Mouse (Mus musculus): ENCODE measurements at regions not wholly inside any gene's neighbourhood (a gene's known extent, or its start where the extent isn't known, plus 50 kb on each side); places are given as distances from the start of the nearest gene placed in this dataset.

- TF ChIP-seq MYC (IDR thresholded peaks at IDR 0.05; ENCODE audit: low read depth, low read length): no peak
- TF ChIP-seq POLR2AphosphoS2 (IDR thresholded peaks at IDR 0.05; ENCODE audit: low read length): no peak
- no peak for TF ChIP-seq TCF12 (IDR thresholded peaks at IDR 0.05; ENCODE audit: low read depth, low read length)
- no peak for TF ChIP-seq TAL1 (IDR thresholded peaks at IDR 0.05; ENCODE audit: low read length)
- TF ChIP-seq ZKSCAN1 (IDR thresholded peaks at IDR 0.05; ENCODE audit: low read depth, low read length): no peak
- TF ChIP-seq MYB (IDR thresholded peaks at IDR 0.05; ENCODE audit: low read depth, low read length): no peak
- Histone ChIP-seq H3K4me3 (ENCODE audit: control insufficient read depth in 1 of 2, insufficient read depth in 1 of 2, low read depth in 2 of 2, low read length in 2 of 2) (no peak overlapping the region), H3K79me2 (ENCODE audit: control insufficient read depth, insufficient read depth, low read length, poor library complexity) (no peaks in the 10 kb centered on the region), H3K27me3 (ENCODE audit: control insufficient read depth in 1 of 2, insufficient read depth in 2 of 2, low read length in 2 of 2) (no peaks in the 10 kb centered on the region), H3K27ac (ENCODE audit: control insufficient read depth, low read depth, low read length) (no peak overlapping the region), H3K9ac (ENCODE audit: control insufficient read depth, low read depth, low read length, poor library complexity, severe bottlenecking) (no peak overlapping the region), H3K36me3 (ENCODE audit: control insufficient read depth in 1 of 2, insufficient read depth in 2 of 2, low read length in 2 of 2) (no peaks in the 10 kb centered on the region), H3K9me3 (replicated peaks; ENCODE audit: insufficient read depth, low read length) (no peaks in the 10 kb centered on the region), H3K4me1 (ENCODE audit: control insufficient read depth in 1 of 2, insufficient read depth in 2 of 2, low read length in 2 of 2) (no peaks in the 10 kb centered on the region)
- DNase-seq (ENCODE audit: low read depth, low spot score): no peak
Measured at GRCm38 (mm10) chr4:105695895-105696294, 93.8 kb upstream of the Gm12728 start.

- H3K79me2 ChIP-seq (ENCODE audit: control insufficient read depth, insufficient read depth, low read length, poor library complexity): no peaks in the 10 kb centered on the region
- no peak overlapping the region for H3K4me3 ChIP-seq (ENCODE audit: control insufficient read depth in 1 of 2, insufficient read depth in 1 of 2, low read depth in 2 of 2, low read length in 2 of 2)
- H3K9me3 ChIP-seq (replicated peaks; ENCODE audit: insufficient read depth, low read length): no peaks in the 10 kb centered on the region
- no peaks in the 10 kb centered on the region for H3K4me1 ChIP-seq (ENCODE audit: control insufficient read depth in 1 of 2, insufficient read depth in 2 of 2, low read length in 2 of 2)
- TF ChIP-seq USF1 (IDR thresholded peaks at IDR 0.05; ENCODE audit: low read depth, low read length): no peak
- TF ChIP-seq SIN3A (IDR thresholded peaks at IDR 0.05; ENCODE audit: low read length): no peak
- no peak for TF ChIP-seq CTCF (IDR thresholded peaks at IDR 0.05 in 2 of 3, conservative IDR thresholded peaks at IDR 0.05 in 1 of 3; ENCODE audit: control insufficient read depth in 1 of 3, insufficient read depth in 1 of 3, low read depth in 2 of 3, low read length in 3 of 3, poor library complexity in 1 of 3, severe bottlenecking in 1 of 3)
- TF ChIP-seq NRF1 (IDR thresholded peaks at IDR 0.05; ENCODE audit: insufficient read depth, low read depth, low read length, poor library complexity, severe bottlenecking): no peak
- no peak for TF ChIP-seq TBP (IDR thresholded peaks at IDR 0.05; ENCODE audit: low read depth, low read length)
- no peak for TF ChIP-seq BHLHE40 (IDR thresholded peaks at IDR 0.05; ENCODE audit: borderline replicate concordance, low read depth, low read length)
- no peak for TF ChIP-seq USF2 (IDR thresholded peaks at IDR 0.05; ENCODE audit: borderline replicate concordance in 1 of 2, insufficient read depth in 1 of 2, low read depth in 1 of 2, low read length in 2 of 2)
- TF ChIP-seq CHD2 (IDR thresholded peaks at IDR 0.05; ENCODE audit: low read length): no peak
- TF ChIP-seq MAFK (IDR thresholded peaks at IDR 0.05; ENCODE audit: borderline replicate concordance, low read depth, low read length): no peak
- TF ChIP-seq SMC3 (IDR thresholded peaks at IDR 0.05; ENCODE audit: low read depth, low read length): no peak
- H3K9ac ChIP-seq (ENCODE audit: control insufficient read depth, low read depth, low read length, poor library complexity, severe bottlenecking): no peak overlapping the region
- H3K36me3 ChIP-seq (ENCODE audit: control insufficient read depth in 1 of 2, insufficient read depth in 2 of 2, low read length in 2 of 2): no peaks in the 10 kb centered on the region
- H3K27me3 ChIP-seq (ENCODE audit: control insufficient read depth in 1 of 2, insufficient read depth in 2 of 2, low read length in 2 of 2): no peaks in the 10 kb centered on the region
- DNase-seq (ENCODE audit: low read depth, low spot score): no peak
- no peak overlapping the region for H3K27ac ChIP-seq (ENCODE audit: control insufficient read depth, low read depth, low read length)
Measured at GRCm38 (mm10) chr4:105697123-105697522, 92.5 kb upstream of the Gm12728 start.

GRCm38 (mm10) chr4:105702036-105702435 lies 87.6 kb upstream of the Gm12728 start:
- Histone ChIP-seq H3K36me3 (ENCODE audit: control insufficient read depth in 1 of 2, insufficient read depth in 2 of 2, low read length in 2 of 2) (no peaks in the 10 kb centered on the region), H3K9me3 (replicated peaks; ENCODE audit: insufficient read depth, low read length) (no peaks in the 10 kb centered on the region), H3K4me1 (ENCODE audit: control insufficient read depth in 1 of 2, insufficient read depth in 2 of 2, low read length in 2 of 2) (no peaks in the 10 kb centered on the region), H3K9ac (ENCODE audit: control insufficient read depth, low read depth, low read length, poor library complexity, severe bottlenecking) (no peak overlapping the region), H3K79me2 (ENCODE audit: control insufficient read depth, insufficient read depth, low read length, poor library complexity) (no peaks in the 10 kb centered on the region), H3K27me3 (ENCODE audit: control insufficient read depth in 1 of 2, insufficient read depth in 2 of 2, low read length in 2 of 2) (no peaks in the 10 kb centered on the region), H3K4me3 (ENCODE audit: control insufficient read depth in 1 of 2, insufficient read depth in 1 of 2, low read depth in 2 of 2, low read length in 2 of 2) (no peak overlapping the region), H3K27ac (ENCODE audit: control insufficient read depth, low read depth, low read length) (no peak overlapping the region)
- TF ChIP-seq MAZ (IDR thresholded peaks at IDR 0.05; ENCODE audit: low read depth, low read length) (no peak), TCF12 (IDR thresholded peaks at IDR 0.05; ENCODE audit: low read depth, low read length) (no peak), EP300 (IDR thresholded peaks at IDR 0.05; ENCODE audit: low read depth in 1 of 2, low read length in 2 of 2) (no peak), BHLHE40 (IDR thresholded peaks at IDR 0.05; ENCODE audit: borderline replicate concordance, low read depth, low read length) (no peak), HCFC1 (IDR thresholded peaks at IDR 0.05; ENCODE audit: low read depth, low read length) (no peak), MAX (IDR thresholded peaks at IDR 0.05; ENCODE audit: low read length) (no peak), SIN3A (IDR thresholded peaks at IDR 0.05; ENCODE audit: low read length) (no peak), MEF2A (IDR thresholded peaks at IDR 0.05; ENCODE audit: extremely low read depth, insufficient replicate concordance, low read depth, low read length, poor library complexity, severe bottlenecking) (no peak), MYB (IDR thresholded peaks at IDR 0.05; ENCODE audit: low read depth, low read length) (no peak), RAD21 (IDR thresholded peaks at IDR 0.05; ENCODE audit: low read depth, low read length) (no peak), CHD1 (IDR thresholded peaks at IDR 0.05; ENCODE audit: low read depth, low read length) (no peak), UBTF (IDR thresholded peaks at IDR 0.05; ENCODE audit: borderline replicate concordance, insufficient read depth, low read depth, low read length) (no peak), TBP (IDR thresholded peaks at IDR 0.05; ENCODE audit: low read depth, low read length) (no peak)
- DNase-seq (ENCODE audit: low read depth, low spot score): no peak
